Mouse (Mus musculus) C2C12 (cell line): ENCODE measurements around the gene Runx1.

Experiments
- CTCF ChIP-seq: IDR thresholded peaks from one replicate; pipeline ENCODE4 v1.5.1; 2011; ENCODE audit not compliant: control insufficient read depth, insufficient read depth, insufficient read length
- MYOD1 ChIP-seq: IDR thresholded peaks from one replicate; pipeline ENCODE4 v1.6.1; 2011; ENCODE audit warnings: low read depth; ENCODE audit not compliant: control insufficient read depth, insufficient read length
- MYOG ChIP-seq: IDR thresholded peaks from one replicate; pipeline ENCODE4 v1.6.1; 2011; ENCODE audit not compliant: control insufficient read depth, insufficient read length; ENCODE audit errors: extremely low read depth
- USF1 ChIP-seq: IDR thresholded peaks from one replicate; pipeline ENCODE4 v1.6.1; 2011; ENCODE audit warnings: low read depth, mild to moderate bottlenecking, control low read depth, moderate library complexity

GRCm38 (mm10) chr16:92820451-92820850 is 5.5 kb downstream of the Runx1 start:
- TF ChIP-seq CTCF (no peak), USF1 (no peak), MYOD1 (no peak), MYOG (no peak)
